Mouse (Mus musculus) embryonic facial prominence, embryonic 14.5 days (tissue): ENCODE data around the gene Rad21l. TPM values are rescaled to one million over a fixed set of nuclear protein-coding genes. Genes with fewer than 3 reads are reported as not detected.

Experiments used
- polyA plus RNA-seq: library from polyadenylated mRNA; unstranded; fragments of >200 nt; fragmentation: Nextera tagmentation; extraction: Ambion mirVana; gene quantifications from 2 replicates; pipeline ENCODE4 v1.2.1, GENCODE M21; 2014

The Rad21l gene
- polyA plus RNA-seq, 1 experiment from 2014 or later: not detected

Other genes starting within 250 kb of the Rad21l start
- gene 4921509C19Rik, start 192.4 kb downstream of the Rad21l start, polyA plus RNA-seq: not detected in 2 replicates
- 200 and 220 TPM in 2 replicates for gene Nsfl1c, start 174.4 kb downstream of the Rad21l start, polyA plus RNA-seq
- gene Fkbp1a, start 126.0 kb downstream of the Rad21l start, polyA plus RNA-seq: 630 and 649 TPM in 2 replicates
- gene Sdcbp2, start 95.9 kb downstream of the Rad21l start, polyA plus RNA-seq: 1.5 and 1.6 TPM in 2 replicates
- gene Snph, start 35.9 kb downstream of the Rad21l start, polyA plus RNA-seq: 1.9 and 2.5 TPM in 2 replicates
- 2.5 and 3.1 TPM in 2 replicates for gene Tmem74b, start 33.5 kb upstream of the Rad21l start, polyA plus RNA-seq
- gene Psmf1, start 75.7 kb upstream of the Rad21l start, polyA plus RNA-seq: 38.9 and 48.4 TPM in 2 replicates
- 0.50 and 0.89 TPM in 2 replicates for gene Rspo4, start 174.4 kb upstream of the Rad21l start, polyA plus RNA-seq
- 0.64 and 1.1 TPM in 2 replicates for gene Angpt4, start 242.7 kb upstream of the Rad21l start, polyA plus RNA-seq